ENCODE assay signal across 10 mouse cellular contexts in genomic region chr1:132853312-132853711, GRCm38 (mm10). TPM values are rescaled to one million over a fixed set of nuclear protein-coding genes. Genes with fewer than 3 reads are reported as not detected.
DNase-seq lines count a peak whose midpoint lies in the region; ATAC-seq and TF ChIP-seq lines count a peak whose summit lies in the region.
"Had no signal": no experiment of that assay in that cellular context is flagged by ENCODE, and none has a peak within 500 bp of the region (broad histone marks: within the 10 kb centered on the region; RNA-seq: fewer than 3 reads in every experiment).

No protein-coding gene starts in this region.

- TF ChIP-seq POLR2A in lung, adult 2 months (IDR thresholded peaks at IDR 0.05; ENCODE audit: borderline replicate concordance, extremely low read depth, low read depth, low read length), result no peak

- no peak for TF ChIP-seq CTCF in lung, embryonic 14.5 days (IDR thresholded peaks at IDR 0.05; ENCODE audit: low read depth)
- TF ChIP-seq CTCF in lung, adult 2 months (IDR thresholded peaks at IDR 0.05; ENCODE audit: insufficient read depth, low read length), result no peak

- H3K27me3 ChIP-seq in lung, embryonic 14.5 days (ENCODE audit: insufficient read depth, low read length), result no peaks in the 10 kb centered on the region
- H3K27me3 ChIP-seq in liver, embryonic 12.5 days (replicated peaks), result peaks cover 11% of the 10 kb centered on the region

- peak; percentile 38; the same call in 1 of the 2 replicates for ATAC-seq in lung, embryonic 14.5 days (ENCODE audit: insufficient read depth)
- no peak for ATAC-seq in liver, embryonic 12.5 days

- DNase-seq in lung, embryonic 14.5 days, result peak; percentile 44
- DNase-seq in lung, adult 2 months, result no peak
- peak; percentile 54 for DNase-seq in gastrocnemius, postnatal 14 days
- peak; percentile 15 to 34 for DNase-seq in heart, postnatal 36 days
- DNase-seq in right cerebral cortex, postnatal 14 days, result peak; percentile 49
- no peak for DNase-seq in cerebellum, postnatal 36 days
- DNase-seq: kidney, postnatal 25 days; spleen, adult 18-20 months had no signal

- H3K27ac ChIP-seq in lung, embryonic 14.5 days (ENCODE audit: low read depth), result no peak overlapping the region
- no peak overlapping the region for H3K27ac ChIP-seq in liver, embryonic 12.5 days

- H3K4me3 ChIP-seq in lung, embryonic 14.5 days (ENCODE audit: low read depth, low read length), result no peak overlapping the region
- no peak overlapping the region for H3K4me3 ChIP-seq in lung, adult 2 months (replicated peaks; ENCODE audit: extremely low read depth, low read depth, low read length)
- no peak overlapping the region for H3K4me3 ChIP-seq in liver, embryonic 12.5 days

- no peaks in the 10 kb centered on the region for H3K36me3 ChIP-seq in lung, embryonic 14.5 days (ENCODE audit: insufficient read depth)
- no peaks in the 10 kb centered on the region for H3K36me3 ChIP-seq in liver, embryonic 12.5 days
- H3K36me3 ChIP-seq: G1E had no signal

- H3K9ac ChIP-seq in lung, embryonic 14.5 days, result no peak overlapping the region
- no peak overlapping the region for H3K9ac ChIP-seq in liver, embryonic 12.5 days

- no peaks in the 10 kb centered on the region for H3K4me1 ChIP-seq in lung, embryonic 14.5 days (ENCODE audit: insufficient read depth)
- H3K4me1 ChIP-seq in lung, adult 2 months (ENCODE audit: control insufficient read depth, insufficient read depth, low read length), result no peaks in the 10 kb centered on the region
- H3K4me1 ChIP-seq in liver, embryonic 12.5 days, result no peaks in the 10 kb centered on the region

- WGBS in lung, embryonic 14.5 days, result 10% methylated on average over 8 of the region's 8 CpGs
- WGBS in lung, adult 2 months, result 15% methylated on average over 8 of the region's 8 CpGs
- WGBS in liver, embryonic 12.5 days (ENCODE audit: insufficient replicate concordance), result 15% methylated on average over 8 of the region's 8 CpGs

- no peak overlapping the region for H3K4me2 ChIP-seq in lung, embryonic 14.5 days
- no peak overlapping the region for H3K4me2 ChIP-seq in liver, embryonic 12.5 days

- H3K9me3 ChIP-seq in lung, embryonic 14.5 days (ENCODE audit: low read depth, low read length), result no peaks in the 10 kb centered on the region; the same call in 1 of the 2 replicates
- H3K9me3 ChIP-seq in liver, embryonic 12.5 days (replicated peaks), result no peaks in the 10 kb centered on the region
- H3K9me3 ChIP-seq: G1E had no signal

- intact Hi-C loops in gastrocnemius, postnatal 14 days (cut with DNase I; ENCODE audit: low total_unique reads), result no loop called here
- intact Hi-C loops in heart, postnatal 36 days (cut with DNase I), result no loop called here

RNA-seq across cellular contexts. Expression of gene Lrrn2, which starts 26.8 kb away (rescaled TPM):
- 3.2 and 3.5 TPM in 2 replicates for polyA plus RNA-seq in lung, embryonic 14.5 days (2014; fragmentation: Nextera tagmentation; extraction: Ambion mirVana)
- polyA plus RNA-seq in lung, adult 2 months (2012; rRNA removed), result 2.0 and 2.9 TPM in 2 replicates
- total RNA-seq in gastrocnemius, postnatal 14 days (2021), result 1 to 10 TPM; 1.6 to 3.1 TPM
- total RNA-seq in heart, postnatal 36 days (2021), result 1 to 10 TPM; 2.4 to 2.8 TPM
- polyA plus RNA-seq in liver, embryonic 12.5 days (2016; fragmentation: Nextera tagmentation; extraction: Ambion mirVana), result 0.55 and 0.62 TPM in 2 replicates
- polyA plus RNA-seq: G1E had no signal

Comparison
In these comparisons a context has a peak if more than half of its experiments do, and no peak if none do; other contexts are left out.
1. DNase-seq: peak in lung, embryonic 14.5 days (single experiment), gastrocnemius, postnatal 14 days (single experiment), heart, postnatal 36 days (2 of 2) and right cerebral cortex, postnatal 14 days (single experiment); none in lung, adult 2 months (single experiment) and cerebellum, postnatal 36 days (0 of 2).